Mouse (Mus musculus) frontal cortex, adult (tissue): Measurements from ENCODE around the gene Ttll6.

Experiments used
- ATAC-seq: cut with Nextera tagmentation; 2 replicates; pipeline ENCODE4 v1.9.2; 2017; ENCODE audit warnings: mild to moderate bottlenecking, moderate library complexity, mixed read lengths; ENCODE audit not compliant: low TSS enrichment

The Ttll6 gene

DNA sequence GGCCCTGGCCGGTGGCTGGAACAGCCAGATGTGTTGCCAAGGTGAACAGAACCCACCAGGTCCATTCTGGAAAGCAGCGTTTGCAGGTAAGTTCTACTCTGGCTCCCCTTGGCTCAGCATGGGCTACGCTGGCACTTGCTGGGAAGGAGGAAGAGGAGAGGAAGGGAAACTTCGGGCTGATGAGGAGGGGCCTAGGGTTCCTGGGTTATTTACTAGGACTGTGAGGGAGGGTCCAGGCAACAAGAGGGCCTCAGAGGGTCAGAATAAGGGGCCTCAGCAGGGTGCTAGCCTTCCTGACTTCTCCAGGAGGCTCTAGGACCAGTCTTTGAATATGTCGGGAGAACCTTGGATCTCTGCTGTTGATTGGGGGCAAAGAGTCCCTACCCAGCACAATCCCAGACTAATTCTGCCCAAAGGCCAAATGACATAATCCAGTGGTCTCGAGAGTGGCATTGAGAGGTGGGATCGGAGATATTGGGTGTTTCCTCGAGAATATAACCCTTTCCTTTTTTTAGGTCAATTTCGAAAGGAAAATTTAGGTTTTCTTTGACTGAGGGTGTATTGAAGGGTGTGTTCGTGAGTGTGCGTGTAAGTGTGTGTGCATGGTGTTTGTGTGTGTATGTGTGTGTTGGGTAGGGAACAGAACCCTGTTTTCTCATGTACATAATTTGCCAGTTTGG, 61.5 kb downstream of the Ttll6 start:
- ATAC-seq = no peak

DNA sequence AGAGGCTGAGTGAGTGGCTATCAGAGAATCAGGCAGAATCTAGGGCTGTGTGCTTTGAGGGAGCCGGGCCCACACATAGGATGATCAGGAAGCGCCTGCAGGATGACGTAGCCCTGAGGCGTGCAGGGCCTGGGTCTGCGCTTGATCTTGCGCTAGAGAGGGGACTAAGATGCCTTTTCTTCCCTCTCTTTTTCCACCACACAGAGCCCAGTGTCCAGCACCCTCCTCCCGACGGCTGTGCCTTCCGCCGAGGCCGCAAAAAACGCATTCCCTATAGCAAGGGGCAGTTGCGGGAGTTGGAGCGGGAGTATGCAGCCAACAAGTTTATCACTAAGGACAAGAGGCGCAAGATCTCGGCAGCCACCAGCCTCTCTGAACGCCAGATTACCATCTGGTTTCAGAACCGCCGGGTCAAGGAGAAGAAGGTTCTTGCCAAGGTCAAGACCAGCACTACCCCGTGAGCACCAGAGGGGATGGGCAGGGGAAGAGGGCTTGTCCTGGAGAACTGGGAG, 62.2 kb downstream of the Ttll6 start:
- no peak for ATAC-seq

DNA sequence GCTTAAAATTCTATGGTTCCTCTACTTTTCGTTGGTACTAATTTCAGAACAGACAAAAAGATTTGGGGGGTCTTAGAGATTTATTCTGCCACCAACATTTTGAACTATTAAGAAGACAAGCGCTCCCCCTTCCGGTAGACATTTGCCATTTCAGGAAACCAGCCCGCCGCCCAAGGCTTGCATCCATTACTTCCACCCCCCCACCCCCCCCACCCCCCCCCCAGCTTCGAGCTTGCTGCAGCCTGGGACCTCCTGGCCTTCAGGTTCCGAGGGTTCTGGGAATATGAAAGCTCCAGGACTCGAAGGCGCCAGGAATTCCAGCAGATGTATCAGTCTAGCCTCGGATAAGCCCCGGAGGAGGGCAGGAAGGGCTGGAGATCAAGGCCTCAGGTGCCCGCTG, 65.1 kb downstream of the Ttll6 start:
- no peak for ATAC-seq

DNA sequence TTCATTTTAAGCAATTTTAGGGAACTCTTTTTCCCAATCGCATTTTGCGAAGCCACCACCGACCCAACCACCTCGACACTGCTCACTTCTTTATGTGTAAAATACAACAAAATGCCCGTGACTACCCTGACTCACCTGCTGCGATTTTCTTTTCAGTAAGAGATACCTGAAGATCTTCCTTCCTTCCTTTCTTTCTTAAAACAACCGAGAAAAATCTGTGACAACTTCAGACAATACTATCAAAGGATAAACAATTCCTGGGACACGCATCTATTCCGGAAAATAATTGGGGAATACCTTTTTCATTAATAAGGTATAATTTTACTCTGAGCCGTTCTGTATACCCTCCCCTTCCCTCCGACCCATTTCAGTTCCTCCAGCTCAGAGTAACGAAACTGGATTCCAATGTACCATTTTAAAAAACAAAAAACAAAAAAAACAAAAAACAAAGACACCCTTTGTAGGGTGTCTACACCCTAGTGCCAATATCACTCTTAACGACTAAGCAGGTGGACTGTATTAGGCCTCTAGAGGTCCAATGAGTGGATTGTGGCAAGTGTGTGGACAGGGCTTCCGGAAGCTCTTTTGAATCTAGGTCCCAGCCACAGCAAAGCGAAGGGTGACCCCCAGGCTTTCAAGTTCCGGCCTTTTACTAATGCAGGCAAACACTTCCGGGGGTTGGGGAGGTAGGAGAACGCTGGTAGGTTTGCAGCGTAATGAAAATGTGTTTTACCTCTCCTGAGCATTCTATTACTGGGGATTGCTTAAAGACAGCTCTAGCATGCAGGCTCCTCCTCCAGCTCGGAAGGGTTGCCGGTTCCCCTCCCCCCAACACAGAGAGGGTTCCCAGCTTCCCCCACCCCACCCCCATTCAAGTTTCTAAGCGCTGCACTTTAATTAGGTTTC, 65.8 kb downstream of the Ttll6 start:
- no peak for ATAC-seq

DNA sequence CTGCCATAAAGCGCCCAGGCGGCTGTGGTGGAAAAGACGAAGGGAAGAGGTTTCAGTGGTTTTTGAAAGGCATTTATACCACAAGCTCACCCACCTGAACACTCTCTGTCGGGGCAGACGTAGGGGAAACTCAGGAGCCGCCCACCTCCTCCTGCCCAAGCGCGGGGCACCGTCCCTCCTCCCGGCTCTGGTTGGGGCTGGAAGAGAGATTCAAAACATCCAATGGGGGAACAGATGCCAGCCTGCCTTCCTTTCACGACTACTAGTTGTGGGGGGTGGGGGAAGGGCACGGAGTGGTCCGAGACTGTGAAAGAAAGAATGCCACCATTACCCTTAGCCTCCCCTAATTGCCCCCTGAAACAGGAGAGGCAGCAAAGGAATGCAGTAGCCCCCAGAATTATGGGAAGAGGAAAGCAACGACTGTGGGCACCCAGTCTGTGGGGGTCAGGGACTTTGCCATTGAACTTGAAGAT, 66.6 kb downstream of the Ttll6 start:
- no peak for ATAC-seq

DNA sequence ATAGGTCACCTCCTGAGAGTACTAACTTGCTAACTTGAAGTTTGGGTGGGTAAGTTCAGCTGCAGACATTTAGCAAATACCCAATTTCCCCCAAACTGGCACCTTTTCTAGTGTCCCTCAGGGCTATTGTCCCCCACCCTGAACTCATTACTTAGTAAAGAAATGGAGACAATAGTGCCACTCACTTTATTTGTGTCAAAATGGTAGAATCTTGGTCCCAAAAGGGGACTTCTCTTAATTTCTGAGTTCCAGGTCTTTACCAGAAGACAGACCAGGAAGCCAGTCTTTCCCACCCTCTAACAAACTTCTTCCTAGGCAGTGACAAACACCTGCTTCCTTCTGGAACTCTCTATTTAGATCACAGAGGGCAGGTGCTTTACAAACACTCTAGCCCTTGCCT, 68.2 kb downstream of the Ttll6 start:
- ATAC-seq = no peak

DNA sequence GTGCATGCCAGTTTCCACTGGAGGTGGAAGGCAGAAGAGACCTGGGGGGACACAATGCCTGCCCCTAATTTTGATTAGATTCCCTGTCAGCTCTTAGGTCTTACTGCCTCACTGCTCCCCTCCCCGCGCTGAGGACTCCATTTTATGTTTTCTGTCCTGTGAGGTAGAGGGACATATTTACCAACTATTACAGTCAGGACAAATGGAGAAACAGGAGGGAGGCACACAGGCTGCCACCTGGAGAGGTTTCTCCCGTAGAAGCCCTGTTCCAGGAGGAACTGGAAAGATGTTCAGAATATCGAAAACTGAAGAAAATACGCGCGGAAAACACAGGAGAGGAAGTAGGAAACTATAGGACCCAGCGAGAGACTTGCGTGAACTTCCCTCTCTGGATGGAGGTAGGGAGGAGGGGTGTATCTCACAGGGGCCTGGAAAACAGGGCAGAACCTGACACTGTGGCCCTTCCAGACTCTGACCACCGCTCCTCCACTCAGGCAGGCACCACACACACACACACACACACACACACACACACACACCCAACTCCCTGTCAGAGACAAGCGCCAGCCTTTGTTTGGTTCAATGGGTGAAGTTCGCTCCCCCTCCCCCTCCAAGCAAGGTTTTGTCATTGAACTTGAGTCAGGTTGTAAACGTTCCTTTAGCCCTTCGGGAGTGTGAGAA, 69.0 kb downstream of the Ttll6 start:
- no peak for ATAC-seq

DNA sequence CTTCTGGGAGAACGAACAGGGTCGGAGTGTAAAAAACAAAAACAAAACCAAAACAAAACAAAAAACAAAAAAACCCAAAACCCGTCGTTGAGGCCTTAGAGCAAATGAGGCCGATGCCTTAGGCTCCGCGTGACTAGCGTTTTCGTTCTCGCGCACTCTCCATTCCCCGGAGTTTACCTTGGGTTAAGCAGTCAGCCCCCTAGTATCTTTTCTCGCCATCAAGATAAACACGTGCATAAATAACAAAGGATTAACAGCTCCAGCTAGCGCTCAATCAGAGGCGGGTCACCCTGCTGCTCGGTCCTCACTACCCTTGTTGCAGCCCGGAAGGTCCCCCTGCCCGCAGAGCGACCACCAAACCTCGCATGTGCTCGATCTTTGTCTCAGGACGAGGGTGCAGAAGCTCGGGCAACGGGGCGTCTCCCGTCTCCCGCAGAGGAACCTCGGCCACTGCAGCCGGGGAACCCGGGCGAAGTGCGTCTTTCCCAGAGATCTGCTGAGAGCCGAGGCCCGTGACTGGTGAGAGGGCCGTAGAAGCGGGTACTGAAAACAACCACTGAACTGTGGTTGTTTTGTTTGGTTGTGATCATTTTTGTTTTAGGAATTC, 69.7 kb downstream of the Ttll6 start:
- ATAC-seq = no peak

DNA sequence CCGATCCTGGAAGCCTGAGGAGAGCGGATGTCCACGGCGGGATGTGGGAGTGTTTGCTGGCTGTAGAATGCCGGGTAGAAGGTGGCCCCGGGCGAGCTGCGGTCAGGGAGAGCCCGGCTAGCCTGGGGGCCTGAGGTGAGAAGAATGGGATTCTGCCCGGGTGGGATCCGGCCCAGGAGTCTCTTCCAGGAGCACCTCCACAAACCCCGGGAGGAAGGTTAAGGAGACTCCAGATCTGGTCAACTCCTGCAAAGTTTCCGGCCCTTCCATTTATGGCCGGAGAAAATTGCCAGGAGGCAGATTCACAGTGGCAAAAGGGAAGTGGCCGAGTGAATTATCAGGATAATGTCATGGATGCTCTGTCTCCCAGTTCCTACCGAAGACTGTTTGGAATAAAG, 70.2 kb downstream of the Ttll6 start:
- no peak for ATAC-seq

DNA sequence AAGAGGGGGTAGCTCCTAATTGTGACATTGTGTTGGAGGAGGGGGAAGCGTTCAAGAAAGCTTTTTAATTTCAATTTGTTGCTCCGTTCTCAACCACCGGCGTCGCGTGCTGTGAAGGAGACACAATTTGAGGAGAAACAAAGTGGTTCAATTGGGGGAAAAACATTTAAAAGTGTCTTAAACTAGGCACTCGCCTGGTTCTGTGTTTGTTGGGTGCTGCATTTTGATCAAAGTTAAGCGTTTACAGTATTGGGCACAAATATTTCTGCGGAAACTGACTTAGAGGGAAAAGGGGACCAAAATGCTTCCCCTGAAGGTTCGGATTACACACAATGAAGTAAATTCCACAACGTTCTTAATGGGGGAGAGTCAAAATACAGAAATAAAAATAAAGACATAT, 70.8 kb downstream of the Ttll6 start:
- no peak for ATAC-seq

DNA sequence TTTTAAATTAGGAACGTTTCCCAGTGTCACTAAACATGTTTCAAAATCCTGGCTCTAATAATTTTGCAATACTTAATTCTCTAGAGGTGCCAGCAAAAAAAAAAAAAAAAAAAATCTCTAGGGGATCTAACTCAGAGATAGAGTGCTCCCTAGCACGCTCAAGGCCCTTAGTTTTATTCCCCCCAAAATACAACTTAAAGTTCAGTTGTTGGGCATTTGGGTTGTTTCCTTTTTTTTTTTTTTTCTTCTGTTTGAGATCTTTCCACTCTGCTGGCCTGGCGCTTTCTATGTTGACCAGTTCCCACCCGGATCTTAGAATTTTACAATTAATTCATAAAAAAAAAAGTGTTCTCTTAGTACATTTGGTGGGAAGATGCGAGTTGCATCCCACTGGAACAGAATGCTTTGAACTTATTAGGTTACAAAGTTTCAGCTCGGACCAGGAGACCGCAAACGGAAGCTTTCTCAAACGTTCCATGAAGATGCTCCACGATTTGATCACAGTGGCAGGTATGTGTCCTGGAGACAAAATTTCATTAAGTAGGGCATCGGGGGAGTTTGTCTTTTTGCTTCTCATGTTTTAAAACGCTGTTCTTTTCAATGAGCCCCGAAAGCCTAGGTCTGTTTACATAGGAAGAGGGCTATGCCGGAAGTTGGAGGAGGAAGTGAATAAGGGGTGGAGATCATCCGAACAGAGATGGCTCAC, 72.0 kb downstream of the Ttll6 start:
- no peak for ATAC-seq
